Mouse (Mus musculus): ENCODE measurements around the gene 4930404H24Rik.

Gene 4930404H24Rik

DNA sequence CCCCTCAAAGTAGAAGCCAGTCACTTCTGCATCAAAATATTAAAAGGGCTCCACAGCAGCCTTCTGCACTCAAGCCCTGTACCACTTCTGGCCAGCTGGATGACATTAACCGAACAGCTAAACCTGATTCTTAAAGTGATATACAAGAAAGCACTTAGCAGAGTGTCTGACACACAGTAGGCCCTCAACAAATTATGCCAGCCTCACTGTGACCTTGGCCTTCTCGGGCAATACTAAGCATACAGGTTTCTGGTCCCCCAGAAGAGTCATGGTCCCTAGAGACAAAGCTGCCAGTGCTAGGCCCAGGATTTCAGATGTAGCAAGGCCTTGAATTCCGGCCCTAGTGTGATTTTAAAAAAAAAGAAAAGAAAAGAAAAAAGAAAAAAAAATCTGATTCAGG is 46.3 kb downstream of the 4930404H24Rik start:
- DNase-seq (ENCODE audit: low spot score), result no peak

DNA sequence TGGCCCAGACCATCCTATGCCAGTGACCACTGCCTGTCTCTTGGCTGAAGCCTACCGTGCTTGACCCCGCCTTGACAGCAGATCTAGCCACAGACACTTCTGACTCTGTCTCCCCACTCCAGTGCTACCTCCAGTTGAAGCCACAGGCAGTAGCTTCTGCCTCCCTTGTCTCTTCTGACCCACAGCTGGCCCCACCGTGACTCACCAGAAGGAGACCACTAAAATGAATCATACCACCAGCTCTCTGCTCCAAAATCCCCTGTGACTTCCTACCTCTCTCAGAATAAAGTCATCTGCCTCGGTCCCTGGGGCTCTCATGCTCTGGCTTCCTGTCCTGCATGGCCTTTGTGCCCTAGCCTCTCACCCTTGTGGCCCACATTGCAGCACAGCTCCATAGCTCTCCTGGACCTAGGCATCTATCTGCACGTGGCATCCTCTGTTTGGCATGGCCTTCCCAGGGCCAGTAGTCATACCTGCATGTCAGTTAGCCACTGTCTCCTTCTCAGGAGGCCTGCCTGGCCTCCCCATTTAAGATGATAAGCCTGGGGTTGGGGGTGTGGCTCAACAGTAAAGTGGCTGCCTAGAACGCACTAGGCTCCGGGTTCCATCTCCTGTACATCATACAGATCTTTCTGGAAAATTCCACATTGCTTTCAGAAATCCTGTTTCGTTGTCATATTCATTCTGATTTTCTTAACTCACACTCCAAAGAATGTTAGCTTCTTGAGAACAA is 50.5 kb downstream of the 4930404H24Rik start:
- DNase-seq (ENCODE audit: low spot score), result no peak
